Mouse (Mus musculus): ENCODE data around the gene Chn2.

The Chn2 gene

DNA sequence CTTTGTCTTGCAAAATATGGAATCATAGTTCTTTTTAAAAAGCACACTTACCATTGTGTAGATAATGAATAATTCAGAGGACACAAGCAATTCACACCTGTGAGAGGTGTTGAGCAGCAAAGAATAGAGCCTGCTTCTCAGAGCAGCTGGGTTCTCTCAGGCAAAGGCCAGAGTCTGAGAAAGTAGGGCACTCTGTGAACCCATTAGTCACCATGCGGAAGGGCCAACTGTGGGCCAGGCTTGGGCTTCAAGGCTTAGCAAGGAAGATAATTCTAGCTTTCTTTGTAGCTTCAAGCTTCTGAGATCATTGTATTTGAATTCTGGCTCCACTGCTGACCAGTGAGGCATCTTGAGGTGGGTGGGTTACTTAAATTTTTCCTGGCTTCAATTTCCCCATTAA, 2.8 kb downstream of the Chn2 start:
- no peak for DNase-seq (ENCODE audit: low read depth)

DNA sequence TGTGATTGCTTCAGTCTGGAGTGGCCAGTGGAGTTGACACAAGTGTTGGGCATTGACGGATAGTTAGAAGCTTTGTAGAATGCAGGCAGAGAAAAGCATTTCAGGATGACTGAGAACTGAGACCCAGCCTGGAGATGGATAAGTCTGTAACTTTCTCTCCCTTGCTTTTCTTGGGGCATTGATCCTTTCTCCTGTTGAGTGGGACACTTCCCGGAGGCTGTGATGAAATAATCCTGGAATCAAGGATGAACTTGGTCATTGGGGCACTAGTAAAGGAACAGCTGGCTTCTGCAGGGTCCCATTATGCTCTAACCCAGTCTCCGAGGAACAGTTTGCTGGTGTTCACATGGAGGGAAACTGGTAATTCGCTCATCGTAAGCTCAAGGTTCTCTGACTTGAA, 4.2 kb downstream of the Chn2 start:
- DNase-seq (ENCODE audit: low read depth) = no peak

DNA sequence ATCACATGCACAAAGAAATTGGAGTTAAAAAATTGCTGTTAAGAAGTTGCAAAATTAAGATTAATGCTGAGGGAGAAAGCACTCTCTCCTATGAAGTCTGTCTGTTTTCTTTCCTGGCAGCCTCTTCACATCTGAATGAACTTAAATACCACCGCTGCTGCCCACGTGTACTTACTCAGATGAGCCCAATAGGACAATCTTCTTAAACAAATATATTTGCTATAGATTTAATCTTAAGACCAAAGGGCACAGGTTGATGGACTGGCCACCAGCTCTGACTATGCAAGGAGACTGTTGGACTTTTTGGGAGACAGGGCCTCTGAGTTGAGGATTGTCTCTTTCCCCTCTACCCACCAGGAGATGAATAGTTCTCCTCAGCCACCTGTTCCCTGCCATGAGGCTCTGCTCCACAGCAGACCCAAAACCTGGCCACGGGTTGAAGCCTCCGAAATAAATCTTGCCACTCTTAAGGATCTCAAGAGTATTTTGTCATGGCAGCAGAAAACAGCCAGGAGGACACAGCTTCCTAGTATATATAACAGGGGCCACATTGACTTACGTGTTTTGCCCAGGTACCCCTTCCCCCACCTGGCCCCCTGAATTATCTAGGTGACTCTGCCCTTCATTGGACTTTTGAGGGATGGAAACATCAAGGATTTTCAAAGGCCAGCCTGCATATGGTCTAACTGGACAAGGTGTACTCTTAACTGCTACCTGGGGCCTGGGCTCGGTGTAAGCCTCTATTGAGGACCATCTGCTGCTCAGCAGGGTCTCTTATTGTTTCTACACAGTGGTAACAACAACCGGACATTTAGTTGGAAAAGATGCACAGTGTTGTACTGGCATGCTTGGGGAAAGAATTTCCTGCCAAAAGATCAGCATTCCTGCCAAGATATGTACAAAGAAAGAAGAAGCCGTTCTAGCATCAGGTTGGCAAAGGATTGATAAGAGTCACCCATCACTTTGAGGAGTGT, 6.7 kb downstream of the Chn2 start:
- no peak for DNase-seq (ENCODE audit: low read depth)

DNA sequence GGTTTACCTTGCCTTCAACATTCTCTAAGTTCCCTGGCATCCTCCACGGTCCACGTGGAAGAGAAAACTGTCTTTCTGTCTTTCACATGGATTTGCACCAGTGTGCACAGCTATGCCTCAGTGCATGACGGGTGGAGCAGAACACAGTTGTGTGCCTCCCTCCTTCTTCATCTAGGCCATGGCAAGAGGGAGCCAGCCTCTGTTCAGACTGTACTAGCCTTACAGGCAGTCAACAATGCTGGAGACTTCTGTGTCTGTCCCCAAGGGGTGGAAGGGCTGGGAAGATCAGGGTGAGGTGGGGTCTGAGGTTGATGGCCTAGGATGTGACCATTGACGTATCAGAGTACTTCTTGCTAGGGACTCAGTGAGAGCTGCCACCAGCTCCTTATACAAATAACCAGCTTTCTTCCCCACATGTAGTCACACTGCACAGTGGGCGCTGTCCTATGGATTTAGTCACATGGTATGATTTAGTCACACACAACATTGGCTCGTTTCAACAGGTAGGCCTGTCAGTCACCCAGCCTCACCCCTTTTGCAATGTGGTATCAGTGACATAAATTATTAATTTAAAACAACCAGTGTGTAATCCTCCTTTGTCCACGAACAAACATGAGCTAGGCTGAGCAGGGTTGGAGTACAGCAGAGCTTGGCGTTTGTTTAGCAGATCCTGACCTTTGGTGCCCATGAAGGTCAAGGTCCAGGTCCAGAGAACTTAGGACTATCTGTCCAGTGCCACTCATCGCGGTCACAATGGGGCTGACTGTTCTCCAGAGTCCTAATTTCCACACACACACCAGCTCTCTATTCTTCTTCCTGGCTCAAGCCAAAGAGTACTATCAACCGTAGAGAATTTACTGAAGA, 7.8 kb downstream of the Chn2 start:
- DNase-seq (ENCODE audit: low read depth) = no peak

DNA sequence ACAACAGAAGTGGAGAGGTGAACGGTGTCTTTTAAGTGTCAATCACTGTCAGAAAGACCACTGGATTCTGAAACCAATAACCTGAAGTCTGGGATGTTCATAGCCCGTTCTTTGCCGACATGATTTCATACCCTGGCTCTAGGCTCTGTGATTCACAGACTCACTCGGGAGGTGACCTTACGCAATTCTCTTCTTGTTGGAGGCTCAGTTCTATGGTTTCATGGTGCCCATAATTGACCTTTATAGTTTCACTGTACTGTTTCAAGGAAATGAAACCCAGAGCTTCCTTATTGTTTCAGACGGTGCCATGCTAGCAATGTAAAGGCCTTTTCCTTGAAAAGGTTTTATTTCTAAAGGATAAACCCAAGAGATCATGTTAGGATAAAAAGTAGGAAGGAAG, 9.4 kb downstream of the Chn2 start:
- no peak for DNase-seq (ENCODE audit: low read depth)

DNA sequence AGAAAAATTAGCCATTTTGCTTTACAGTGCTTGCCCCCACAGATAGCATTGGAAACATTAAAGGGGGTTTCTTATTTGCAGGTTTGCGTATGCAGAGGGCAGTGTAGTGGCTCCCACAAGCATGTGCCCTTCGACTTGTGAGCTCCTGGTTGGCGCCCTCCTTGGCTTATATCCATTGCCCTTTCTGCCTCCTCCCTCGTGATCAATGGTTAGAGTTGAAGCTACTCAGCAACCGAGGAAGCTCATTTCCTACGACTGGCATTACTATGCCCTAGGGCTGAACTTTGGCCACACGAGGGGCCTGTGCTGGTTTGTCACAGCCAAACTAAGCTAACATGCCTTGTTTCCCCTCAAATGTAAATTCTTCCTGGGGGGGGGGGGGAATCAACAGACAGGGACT, 11.8 kb downstream of the Chn2 start:
- no peak for DNase-seq (ENCODE audit: low read depth)

DNA sequence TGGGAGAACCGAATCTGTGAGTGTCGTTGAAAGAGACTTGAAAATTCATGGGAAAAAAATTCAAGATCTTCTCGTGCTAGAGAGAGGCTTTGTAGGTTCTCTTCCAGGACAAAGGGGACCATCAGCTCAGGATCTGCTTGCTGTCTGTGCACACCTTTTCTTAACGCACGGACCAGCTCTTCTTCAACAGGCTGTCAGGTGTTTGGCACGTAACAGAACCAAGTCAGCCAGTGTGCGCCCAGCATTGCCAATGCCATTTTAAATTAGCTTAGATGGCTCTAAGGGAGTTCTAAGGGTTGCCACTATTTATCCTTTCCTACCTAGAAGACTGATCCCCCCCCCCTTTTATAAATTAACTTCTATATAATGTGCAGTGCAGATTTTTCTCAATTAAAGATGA, 12.8 kb downstream of the Chn2 start:
- DNase-seq (ENCODE audit: low read depth) = no peak

DNA sequence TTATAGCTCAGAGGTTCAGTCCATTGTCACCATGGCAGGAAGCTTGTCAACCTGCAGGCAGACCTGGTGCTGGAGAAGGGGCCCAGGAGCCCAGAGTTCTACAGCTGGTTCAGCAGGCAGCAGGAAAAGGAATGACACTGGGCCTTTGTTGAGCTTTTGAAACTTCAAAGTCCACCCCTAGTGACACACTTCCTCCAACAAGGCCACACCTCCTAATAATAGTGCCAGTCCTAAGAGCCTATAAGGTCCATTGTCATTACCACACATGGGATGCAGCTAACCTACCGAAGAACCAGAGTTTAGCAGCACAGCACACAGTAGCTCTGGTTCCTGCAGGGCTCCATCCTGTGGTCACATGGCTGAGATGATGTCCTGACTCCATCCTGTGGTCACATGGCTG, 13.3 kb downstream of the Chn2 start:
- DNase-seq (ENCODE audit: low read depth) = no peak

DNA sequence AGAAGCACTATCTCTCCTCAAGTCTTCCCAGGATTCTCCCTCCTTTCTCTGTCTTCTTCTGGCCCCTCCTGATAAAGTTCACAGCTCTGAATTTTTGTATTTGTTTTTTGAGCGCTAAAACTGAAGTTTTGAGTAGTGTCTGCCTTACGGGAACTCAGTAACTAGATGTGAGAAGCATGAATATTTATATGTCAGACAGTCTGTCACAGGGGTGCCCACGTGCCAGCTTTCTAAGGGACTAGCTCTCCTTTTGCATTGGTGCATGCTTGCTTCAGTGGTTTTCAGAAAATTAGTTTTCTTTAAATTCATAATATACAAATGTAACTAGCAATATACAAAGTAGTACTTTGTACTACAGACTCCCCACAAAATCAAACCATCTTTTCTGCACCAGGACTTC, 14.0 kb downstream of the Chn2 start:
- DNase-seq (ENCODE audit: low read depth) = no peak

DNA sequence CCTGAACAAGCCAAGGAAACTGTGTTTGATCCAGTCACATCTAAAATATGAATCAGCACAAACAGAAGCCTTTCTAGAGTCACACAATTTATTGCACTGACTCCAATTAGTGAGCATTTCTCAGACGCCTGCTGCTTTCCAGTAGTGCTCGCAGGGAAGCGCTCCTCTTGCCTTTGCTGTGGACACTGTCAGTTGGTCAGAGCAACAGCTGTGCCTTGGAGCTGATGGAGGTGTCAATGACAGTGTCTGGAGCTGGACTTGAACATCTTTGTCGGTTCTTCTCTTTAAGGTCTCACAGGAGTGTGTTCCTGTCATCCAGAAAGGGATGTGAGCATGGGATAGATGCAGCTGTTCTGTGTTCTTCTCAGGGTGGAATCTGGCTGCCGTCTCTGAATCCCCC, 16.0 kb downstream of the Chn2 start:
- no peak for DNase-seq (ENCODE audit: low read depth)

DNA sequence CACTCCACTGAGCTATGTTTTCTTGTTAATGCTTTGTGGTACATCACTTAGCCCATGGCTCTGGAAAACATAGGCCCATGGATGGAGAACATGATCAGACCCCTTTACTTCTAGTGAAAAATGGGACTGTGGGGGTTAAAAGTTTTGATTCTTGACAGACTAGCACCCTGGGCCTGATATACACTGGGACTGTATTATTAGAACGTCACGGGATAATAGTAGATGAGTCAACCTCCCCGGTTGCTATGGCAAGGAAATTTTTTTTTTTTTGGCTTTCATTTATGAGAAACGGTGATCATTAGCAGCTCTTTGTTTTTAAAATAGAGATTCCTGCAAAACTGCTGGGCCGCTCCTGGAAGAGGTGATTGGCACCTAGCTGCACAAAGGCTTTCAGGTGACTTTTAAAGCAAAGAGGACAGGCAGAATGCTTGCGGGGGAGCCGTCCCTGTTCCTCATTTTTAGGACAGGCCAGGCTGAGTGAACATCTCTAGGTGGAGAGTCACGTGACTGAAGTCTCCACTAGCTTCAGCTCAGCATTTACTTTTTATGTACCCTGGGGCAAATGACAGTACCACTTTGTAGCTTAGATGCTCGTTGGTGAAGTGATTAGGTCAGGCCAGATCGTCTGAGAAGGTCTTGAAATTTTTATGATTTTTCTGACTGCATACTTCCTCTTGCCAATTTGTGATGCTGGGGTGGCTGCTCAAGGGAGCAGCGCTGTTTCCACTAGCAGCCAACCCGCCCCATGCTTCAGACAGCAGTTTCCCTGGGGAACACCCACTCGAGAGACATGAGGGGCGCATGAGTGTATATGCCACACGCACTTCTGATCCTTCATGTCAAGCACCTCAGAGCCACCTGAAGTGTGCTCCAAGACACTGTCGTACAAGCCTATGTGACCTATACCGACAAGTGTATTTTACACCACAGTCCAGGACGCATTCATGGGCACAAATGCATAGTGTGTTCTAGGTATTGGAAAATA, 17.5 kb downstream of the Chn2 start:
- no peak for DNase-seq (ENCODE audit: low read depth)

DNA sequence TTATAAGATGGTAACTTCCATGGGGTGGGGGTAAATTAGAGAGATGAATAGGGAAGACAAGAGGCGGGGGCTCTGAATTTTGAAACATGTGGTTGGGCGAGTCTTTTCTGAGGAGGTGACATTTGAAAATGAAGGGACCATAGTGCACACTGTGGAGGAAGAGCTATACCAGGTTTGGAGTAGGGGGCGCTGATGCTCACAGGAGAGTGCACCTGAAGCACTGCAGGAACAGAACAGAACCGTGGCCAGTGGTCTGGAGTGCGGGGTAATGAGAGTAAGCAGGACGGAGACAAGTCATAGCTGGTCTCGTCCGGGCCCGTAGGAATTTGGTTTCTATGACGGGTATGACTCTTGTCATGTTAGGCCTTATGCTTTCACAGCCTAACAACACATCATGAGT, 18.3 kb downstream of the Chn2 start:
- DNase-seq (ENCODE audit: low read depth) = no peak

DNA sequence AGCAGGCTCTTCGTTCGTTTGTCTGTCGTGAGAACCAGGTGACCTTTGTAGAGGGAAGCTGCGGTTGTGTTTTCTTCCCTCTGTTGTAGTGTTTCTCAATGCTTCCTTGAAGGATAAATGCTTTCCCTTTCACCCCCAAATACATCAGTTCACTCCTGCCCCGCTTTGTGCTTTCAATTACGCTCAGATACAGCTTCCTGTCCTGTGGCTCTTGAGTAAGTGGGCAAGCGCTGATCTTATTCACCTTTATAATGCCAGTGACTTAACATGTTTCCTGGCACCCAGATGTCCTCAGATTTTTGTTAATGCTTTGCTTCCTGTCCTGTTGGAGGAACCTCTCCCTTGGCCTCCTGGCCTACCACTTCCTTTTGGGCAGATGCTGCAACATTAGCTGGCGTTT, 19.5 kb downstream of the Chn2 start:
- peak; percentile 19 for DNase-seq (ENCODE audit: low read depth)

DNA sequence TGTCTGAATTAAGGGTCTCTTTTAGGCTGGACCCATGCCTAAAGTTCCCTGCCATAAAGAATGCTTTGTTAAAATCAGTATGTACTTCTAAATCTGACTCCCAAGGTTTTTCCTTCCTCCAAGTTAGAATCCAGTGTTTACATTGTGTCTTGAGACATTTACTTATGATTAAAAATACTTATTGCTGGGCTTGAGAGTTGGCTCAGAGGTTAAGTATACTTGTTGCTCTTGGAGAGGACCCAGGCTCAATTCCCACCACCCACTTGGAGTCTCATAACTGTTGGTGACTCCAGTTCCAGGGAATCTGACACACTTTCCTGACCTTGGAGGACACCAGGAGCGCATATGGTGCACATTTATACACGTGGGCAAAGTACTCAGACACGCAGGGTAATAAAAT, 20.9 kb downstream of the Chn2 start:
- no peak for DNase-seq (ENCODE audit: low read depth)

DNA sequence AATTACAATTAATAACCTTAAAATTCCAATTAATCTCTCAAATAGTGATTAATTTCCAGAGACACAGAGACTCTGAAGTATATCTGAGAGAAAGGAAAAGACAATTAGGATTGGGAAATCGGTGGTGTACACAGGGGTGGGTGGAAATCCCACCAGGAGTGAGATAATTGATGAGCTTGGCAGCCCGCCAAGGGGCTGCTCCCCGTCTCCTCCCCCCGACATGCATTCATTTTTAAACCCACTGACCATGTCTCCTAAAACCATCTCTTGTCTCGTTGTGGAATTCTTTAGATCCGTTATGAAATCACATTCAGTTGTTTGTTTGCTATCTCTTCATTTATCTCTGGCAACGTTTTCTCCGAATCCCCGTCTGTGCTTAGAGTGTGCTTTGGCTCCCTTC, 22.0 kb downstream of the Chn2 start:
- no peak for DNase-seq (ENCODE audit: low read depth)

DNA sequence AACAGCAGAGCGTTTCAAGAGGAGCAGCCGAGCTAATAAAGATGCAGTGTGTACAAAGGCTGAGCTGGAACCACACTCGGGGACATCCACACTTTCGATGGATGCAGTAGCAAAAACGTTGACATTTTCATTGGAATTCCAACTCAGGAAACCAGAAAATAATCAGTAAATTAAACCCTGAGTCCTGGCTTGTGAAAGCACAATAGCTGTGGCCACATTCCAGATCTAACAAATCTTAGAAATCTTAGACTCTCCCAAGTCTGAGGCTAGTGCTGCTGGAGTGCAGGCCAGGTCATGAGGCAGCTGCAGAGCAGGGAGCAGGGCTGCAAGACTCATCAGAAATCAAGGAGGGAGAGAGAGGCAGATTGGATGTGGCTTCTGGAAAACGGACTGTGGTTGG, 24.5 kb downstream of the Chn2 start:
- DNase-seq (ENCODE audit: low read depth) = no peak

DNA sequence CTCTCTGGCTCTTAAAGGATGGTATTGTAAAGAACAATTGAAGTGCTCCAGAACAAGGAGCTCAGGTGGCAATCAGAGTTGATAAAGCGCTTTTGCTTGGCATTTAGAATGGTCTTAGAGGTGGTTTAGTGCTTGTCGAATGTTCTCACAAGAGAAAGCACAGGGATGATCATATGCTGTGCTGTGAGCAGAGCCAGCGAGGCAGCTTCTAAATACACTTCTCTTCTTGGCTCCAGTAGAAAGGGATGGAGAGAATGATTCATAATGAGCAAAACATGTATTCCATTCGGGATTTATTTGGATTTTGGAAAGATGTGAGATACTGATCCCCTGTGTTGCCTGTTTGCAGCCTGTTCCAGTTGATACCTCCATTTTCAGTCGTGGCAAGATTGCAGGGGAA, 28.0 kb downstream of the Chn2 start:
- DNase-seq (ENCODE audit: low read depth) = no peak

DNA sequence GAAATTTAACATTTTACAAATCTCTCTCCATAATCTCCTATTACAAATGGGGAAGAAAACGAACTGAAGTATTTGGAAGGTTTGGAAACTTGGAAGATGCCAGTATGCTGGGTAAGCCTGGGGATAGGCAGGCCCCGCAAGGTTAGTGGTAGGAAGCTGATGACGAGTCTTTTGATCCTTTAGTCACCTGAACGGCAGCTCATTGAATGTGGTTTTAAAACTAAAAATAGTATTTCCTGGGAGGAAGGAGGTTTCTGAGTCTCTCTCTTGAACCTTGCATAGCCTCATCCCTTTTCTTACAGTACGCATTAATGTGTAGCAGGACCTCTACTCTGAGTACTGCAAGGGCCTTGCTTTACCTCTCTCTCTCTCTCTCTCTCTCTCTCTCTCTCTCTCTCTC, 29.5 kb downstream of the Chn2 start:
- DNase-seq (ENCODE audit: low read depth) = peak; percentile 44

DNA sequence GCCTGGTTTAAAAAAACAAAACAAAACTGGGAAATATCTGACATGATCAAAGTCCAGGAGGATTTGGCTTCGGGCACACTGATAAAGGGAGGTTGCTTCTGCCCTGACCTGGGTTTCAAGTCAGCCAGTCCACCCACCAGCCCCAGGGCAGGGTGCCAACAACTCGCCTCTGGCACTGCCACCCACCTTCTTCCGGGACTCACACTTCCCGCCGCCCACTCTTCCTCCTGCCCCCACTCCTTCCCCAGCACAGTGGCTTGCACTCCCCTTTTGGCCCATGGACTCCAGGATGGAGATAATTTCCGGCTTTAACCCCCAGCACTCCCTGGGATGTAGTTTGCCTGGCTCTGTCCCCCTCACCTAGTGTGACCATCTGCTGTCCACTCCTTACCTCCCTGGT, 31.4 kb downstream of the Chn2 start:
- no peak for DNase-seq (ENCODE audit: low read depth)

DNA sequence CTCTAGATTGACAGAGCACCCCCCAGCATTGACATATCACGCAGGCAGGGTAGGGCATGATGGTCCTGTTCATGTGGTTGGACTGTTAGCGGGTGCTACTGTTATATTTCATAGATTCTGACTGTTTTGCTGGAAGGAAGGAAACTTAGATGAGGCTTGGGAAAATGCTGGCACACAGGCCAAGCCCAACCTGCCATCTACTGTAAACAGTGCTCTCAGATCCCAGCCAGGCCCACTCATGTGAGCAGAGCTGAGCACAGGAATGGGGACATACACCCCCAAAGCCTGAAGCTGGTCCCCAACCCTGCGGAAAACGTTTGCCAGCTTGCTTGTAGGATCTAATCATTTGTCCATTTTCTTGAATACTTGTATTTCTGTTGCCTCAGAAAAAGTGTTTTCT, 32.1 kb downstream of the Chn2 start:
- no peak for DNase-seq (ENCODE audit: low read depth)

DNA sequence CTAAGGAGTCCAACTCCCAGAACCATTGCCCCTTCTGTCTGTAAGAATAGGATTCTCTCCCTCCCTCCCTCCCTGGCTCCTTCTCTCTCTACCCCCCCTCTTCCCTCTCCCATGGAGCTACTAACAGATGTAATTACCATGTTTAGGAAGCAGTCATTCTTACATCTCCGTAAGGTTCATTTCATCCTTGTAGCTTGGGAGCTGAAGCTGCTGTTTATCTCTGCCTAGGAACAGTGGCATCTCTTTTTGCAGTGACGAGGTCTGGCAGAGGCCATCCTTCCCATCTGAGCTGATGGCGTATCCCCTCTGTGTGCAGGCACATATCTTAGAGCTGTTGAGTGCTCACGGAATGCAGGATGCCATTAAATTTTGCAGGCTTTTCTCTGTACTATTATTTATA, 35.1 kb downstream of the Chn2 start:
- no peak for DNase-seq (ENCODE audit: low read depth)

DNA sequence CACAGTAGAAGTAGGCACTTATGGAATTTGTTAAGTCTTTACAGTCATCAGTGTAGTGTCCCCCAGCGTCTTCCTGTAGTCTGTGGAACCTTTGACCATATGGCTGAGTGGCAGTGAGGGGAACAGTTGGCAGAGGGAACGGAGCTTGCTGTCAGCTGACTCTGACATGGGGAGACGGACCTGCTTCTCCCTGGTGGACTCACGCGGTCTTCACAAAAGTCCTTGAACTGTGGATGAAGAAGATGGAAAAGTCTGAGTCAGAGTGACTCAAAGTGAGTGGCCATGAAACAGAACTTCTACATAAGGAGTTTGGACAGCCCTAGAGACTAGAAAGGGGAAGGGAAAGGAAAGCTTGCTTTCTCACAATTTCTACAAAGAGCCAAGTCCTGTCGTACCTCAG, 36.1 kb downstream of the Chn2 start:
- no peak for DNase-seq (ENCODE audit: low read depth)

Data from induced T-regulatory cell, adult 2 months (primary cell).